Mouse (Mus musculus): ENCODE data around the gene Exog.

DNA sequence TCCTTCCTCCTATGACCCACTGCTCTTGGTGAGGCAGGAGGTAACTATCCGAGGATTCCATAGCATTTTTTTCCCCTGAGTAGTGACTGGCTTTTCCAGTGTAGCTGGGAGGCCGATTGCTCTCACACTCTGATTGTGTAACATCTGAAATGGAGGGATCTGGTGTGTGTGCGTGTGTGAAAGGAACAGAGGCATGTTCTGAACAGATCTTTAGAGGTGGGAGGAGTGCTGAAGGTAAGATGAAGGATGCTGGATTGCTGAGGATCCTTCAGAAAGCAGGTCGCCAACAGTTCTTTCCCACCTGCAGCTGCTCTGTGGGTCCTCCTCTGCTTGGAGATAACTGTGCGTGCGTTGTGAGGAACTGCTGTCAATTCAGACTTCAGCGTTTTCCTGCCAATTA is 43.4 kb upstream of the Exog start:
- TF ChIP-seq CTCF (conservative IDR thresholded peaks at IDR 0.05; ENCODE audit: low read length) (no peak), POU5F1 (IDR thresholded peaks at IDR 0.05; ENCODE audit: borderline replicate concordance, low read length) (no peak)
